Mouse (Mus musculus) 3134 (cell line): Measurements from ENCODE around the gene Slbp.

Source experiments
- DNase-seq: peaks from one replicate; pipeline ENCODE4 v3.0.0-alpha.2; 2011; ENCODE audit warnings: low spot score; ENCODE audit not compliant: insufficient read length; ENCODE audit errors: extremely low read depth

Gene Slbp

GRCm38 (mm10) chr5:33630615-33631014 is 21.8 kb downstream of the Slbp start:
- DNase-seq, result no peak

- DNase-seq, result no peak
Measured at GRCm38 (mm10) chr5:33630061-33630460, 22.3 kb downstream of the Slbp start.

GRCm38 (mm10) chr5:33629301-33629987 is 22.9 kb downstream of the Slbp start, which contains the start of the genes Fam53a and Gm9903:
Gene Fam53a, minus strand, starts transcription at chr5:33629635.
Gene Gm9903, plus strand, starts transcription at chr5:33629925.
- peak; percentile 96 for DNase-seq

GRCm38 (mm10) chr5:33628820-33629300 is 23.5 kb downstream of the Slbp start:
- no peak for DNase-seq

- no peak for DNase-seq
Measured at GRCm38 (mm10) chr5:33627968-33628367, 24.4 kb downstream of the Slbp start.

- no peak for DNase-seq
Measured at GRCm38 (mm10) chr5:33623766-33624165, 28.6 kb downstream of the Slbp start.

- DNase-seq, result no peak
Measured at GRCm38 (mm10) chr5:33622671-33623070, 29.7 kb downstream of the Slbp start.

GRCm38 (mm10) chr5:33614391-33614790 is 38.0 kb downstream of the Slbp start:
- peak; percentile 59 for DNase-seq

GRCm38 (mm10) chr5:33611795-33612194 is 40.6 kb downstream of the Slbp start:
- DNase-seq, result no peak

- DNase-seq, result no peak
Measured at GRCm38 (mm10) chr5:33609226-33609625, 43.1 kb downstream of the Slbp start.

GRCm38 (mm10) chr5:33607434-33607833 is 44.9 kb downstream of the Slbp start:
- no peak for DNase-seq

- DNase-seq, result no peak
Measured at GRCm38 (mm10) chr5:33606631-33607030, 45.7 kb downstream of the Slbp start.

GRCm38 (mm10) chr5:33605314-33605713 is 47.1 kb downstream of the Slbp start:
- no peak for DNase-seq

GRCm38 (mm10) chr5:33593620-33594019 is 58.8 kb downstream of the Slbp start:
- DNase-seq, result no peak

GRCm38 (mm10) chr5:33589221-33589888 is 63.0 kb downstream of the Slbp start:
- DNase-seq, result peak; percentile 32

GRCm38 (mm10) chr5:33588066-33588465 is 64.3 kb downstream of the Slbp start:
- no peak for DNase-seq

GRCm38 (mm10) chr5:33587498-33588058 is 64.8 kb downstream of the Slbp start:
- DNase-seq, result no peak
